Mouse (Mus musculus) MEL-GATA-1-ER (cell line): ENCODE data around the gene Pram1.

ENCODE experiments used
- DNase-seq: peaks from one replicate; pipeline ENCODE4 v3.0.0-alpha.2; 2012; ENCODE audit warnings: low read depth; ENCODE audit errors: extremely low read depth

Pram1 gene

GRCm38 (mm10) chr17:33666813-33667212 is 29.0 kb downstream of the Pram1 start:
- no peak for DNase-seq

- no peak for DNase-seq
These were observed 31.8 kb downstream of the Pram1 start for GRCm38 (mm10) chr17:33669681-33670080.

- no peak for DNase-seq
These were observed 36.0 kb downstream of the Pram1 start for GRCm38 (mm10) chr17:33673837-33674236.

- DNase-seq: no peak
These were observed 37.6 kb downstream of the Pram1 start for GRCm38 (mm10) chr17:33675452-33675851.

- DNase-seq: no peak
These were observed 38.2 kb downstream of the Pram1 start for GRCm38 (mm10) chr17:33676086-33676485.

- DNase-seq: no peak
These were observed 40.9 kb downstream of the Pram1 start for GRCm38 (mm10) chr17:33678771-33679170.

GRCm38 (mm10) chr17:33681767-33682166 is 43.9 kb downstream of the Pram1 start:
- DNase-seq: no peak

- peak; percentile 62 for DNase-seq
These were observed 46.9 kb downstream of the Pram1 start for GRCm38 (mm10) chr17:33684671-33685231.

- DNase-seq: peak; percentile 84
These were observed 47.4 kb downstream of the Pram1 start for GRCm38 (mm10) chr17:33685249-33685653.

GRCm38 (mm10) chr17:33686760-33687159 is 48.9 kb downstream of the Pram1 start, which contains the start of gene Hnrnpm:
Gene Hnrnpm (minus strand): TSS chr17:33686860.
- no peak for DNase-seq
